Mouse (Mus musculus) kidney, postnatal 14 days (tissue): ENCODE results near the gene Tmem236.

Experiments used
- DNase-seq: peaks from one replicate; pipeline ENCODE4 v3.0.0; 2022; ENCODE audit warnings: mixed read lengths

The Tmem236 gene

DNA sequence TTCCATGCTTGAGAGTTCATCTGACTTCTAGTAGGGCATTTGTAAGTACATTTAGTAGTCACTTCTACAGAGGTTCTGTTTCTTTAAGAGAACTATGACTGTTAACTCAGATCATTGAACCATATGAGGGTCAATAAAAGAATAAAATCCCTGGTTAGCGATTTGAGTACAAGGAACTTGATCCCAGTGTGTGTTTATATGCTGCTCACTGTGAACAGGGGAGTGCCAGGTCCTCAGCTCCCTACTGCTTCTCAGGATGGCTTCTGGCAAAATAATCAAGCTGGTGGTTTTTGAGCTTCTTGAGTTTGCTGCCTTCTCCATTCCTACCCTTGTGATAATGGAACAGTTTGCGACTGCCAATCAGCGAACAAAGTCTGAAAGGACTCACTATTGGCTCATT, at the start of gene Tmem236:
TSS of gene Tmem236 (plus strand) at position 190 of the 400 bp plus-strand sequence.
- no peak for DNase-seq

DNA sequence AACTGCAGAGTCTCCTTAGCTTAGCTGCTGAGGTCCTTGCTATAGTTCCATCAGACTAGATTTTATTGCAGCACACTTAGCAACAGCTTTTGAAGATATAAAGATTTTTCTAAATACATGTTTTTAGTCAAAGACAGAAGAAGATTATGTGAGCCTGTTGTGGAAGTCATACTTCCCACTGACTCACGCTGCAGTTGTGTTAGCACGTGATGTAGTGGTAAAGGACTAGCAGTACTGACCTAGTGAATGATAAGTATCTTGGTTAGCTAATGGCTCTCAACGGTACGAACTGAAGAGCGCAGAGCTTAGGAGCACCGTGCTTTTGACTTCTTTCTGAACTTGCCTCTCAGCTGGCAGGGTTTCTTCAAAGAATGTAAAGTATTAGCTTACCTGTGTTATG, 47.9 kb upstream of the Tmem236 start:
- no peak for DNase-seq

DNA sequence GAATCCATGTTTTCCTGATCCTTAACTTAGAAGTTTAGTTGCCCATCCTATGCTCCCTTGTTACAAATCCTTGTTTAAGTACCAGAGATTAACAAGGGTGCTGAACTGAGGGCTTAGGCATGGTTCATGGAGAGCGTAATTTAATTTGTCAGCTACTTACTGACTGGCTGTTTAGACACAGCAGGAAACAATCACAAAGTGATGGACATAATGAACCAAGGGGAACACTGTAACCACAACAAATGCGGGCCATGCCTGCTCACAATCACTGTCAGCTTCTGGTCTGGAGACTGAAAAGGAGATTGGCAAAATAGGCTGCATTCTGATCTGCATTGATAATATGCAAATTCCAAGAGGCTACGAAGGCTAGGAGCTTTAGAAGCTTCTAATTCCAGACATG, 46.7 kb upstream of the Tmem236 start:
- no peak for DNase-seq

DNA sequence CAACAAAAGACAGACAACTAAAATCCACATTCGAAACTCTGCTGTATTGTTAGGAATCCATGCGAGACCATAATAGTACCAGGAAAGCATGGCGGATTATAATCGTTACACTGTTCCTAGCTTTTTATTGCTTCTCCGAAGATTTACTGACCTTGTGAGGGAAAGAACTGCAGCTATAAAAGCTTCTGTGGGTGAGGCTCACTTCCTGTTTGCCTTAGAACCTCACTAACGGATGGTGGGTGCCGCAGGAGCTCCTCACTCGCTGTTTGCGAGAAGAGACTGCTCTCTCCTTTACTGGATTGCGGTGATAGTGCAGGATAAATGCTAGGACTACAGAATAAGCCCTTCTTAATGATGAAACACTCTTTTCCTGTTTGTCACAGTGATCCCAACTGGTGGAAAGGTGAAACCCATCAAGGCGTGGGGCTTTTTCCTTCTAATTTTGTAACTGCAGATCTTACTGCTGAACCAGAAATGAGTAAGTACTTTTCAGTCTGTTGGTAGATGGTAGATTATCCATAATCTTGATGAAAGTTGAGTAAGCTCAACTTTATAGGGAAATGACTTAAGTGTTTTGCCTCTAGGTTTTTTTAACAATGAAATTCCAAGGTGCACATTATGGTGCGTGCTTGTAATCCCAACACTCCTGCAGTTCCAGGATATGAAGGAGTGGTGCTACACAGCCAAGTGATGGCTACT, 43.5 kb upstream of the Tmem236 start:
- DNase-seq = no peak

DNA sequence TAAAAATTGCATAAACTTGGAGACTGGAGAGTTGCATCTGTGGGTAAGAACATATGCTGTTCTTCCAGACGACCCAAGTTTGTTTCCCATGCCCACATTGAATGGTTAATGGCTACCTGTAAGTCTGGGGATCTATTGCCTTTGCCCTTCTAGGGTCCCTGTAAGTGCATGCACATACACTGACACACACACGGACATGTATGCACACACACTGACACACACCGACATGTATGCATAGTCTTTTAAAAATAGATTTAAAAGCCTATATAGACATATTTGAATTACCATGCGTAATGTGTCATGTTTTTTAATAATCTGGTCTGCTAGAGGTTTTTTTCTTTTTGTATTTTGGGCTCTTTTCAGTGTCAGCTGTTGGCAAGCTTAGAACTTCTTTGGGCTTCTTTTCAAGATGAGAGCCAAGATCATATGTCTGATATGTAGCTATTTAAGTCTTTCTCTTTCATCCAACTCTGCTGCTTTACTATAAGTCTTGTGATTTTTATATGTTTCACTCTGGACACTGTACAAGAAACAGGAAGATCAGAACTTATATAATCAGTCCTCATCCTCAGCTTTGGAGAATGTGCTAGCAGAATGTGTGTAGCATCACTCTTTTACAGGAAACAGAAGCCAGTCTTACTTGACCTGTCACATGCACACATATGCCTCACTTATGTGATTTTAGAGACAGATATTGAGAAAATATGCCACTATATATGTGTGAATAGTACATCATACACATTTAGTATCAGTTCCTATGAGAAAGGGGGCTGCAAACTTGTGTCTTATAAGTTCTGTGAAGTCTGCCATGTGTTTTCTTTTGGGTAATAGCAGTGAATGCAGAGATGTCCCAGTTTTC, 41.6 kb upstream of the Tmem236 start:
- no peak for DNase-seq

DNA sequence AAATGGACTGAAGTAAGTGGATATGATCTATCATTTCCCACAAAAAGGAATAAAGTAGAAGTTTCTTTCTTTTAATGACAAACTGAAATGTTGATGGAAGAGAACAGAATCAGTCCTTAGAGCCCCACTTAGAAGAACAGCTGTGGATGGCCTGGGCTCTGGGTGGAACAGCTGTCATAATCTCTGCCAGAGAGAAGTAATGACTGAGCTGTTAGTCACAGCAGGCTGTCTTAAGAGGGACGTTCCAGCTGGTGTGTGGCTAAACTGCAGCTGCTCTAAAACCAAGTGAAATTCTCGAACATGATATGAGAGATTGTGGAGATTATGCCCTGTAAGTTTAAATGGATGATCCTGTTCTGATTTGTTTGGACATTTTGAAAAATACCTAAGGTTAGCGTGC, 37.4 kb upstream of the Tmem236 start:
- peak; percentile 27 for DNase-seq

DNA sequence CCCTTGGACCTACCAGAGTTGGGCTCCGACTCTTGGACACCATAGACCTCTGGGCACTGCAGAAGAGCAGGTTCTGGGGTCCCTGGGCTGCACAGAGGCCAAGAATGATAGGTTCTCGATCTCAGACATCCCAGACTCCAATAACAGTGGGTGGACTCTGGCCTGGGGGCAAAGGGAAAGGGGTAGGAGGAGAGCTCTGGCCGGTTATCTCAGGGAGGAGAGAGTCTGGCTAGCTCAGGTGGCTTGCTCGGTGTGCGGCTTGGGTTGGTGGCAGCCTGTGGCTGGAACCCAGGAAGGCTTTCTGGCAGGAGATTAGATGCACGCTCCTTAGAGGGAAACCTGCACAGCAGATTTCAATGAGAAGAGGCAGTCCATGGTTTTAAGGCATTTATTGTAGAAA, 34.7 kb upstream of the Tmem236 start:
- no peak for DNase-seq

DNA sequence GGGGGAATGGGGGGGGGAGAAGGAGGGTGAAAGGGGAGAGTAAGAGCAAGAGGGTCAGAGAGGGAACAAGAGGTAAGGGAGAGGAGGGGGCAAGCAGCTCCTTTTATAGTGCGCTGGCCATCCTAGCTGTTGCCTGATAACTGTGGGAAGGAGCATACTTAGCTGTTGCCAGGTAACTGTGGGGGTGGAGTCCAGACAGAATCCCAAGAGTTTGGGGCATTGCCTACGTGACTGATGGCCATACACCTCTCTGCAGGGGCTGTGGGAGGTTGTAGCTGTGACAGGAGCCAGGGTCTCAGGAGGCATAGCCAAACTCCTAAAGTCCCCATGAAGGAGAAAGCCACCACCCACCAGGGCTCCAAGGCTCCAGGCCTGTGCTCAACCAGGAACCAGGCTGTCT, 34.3 kb upstream of the Tmem236 start:
- DNase-seq = no peak

DNA sequence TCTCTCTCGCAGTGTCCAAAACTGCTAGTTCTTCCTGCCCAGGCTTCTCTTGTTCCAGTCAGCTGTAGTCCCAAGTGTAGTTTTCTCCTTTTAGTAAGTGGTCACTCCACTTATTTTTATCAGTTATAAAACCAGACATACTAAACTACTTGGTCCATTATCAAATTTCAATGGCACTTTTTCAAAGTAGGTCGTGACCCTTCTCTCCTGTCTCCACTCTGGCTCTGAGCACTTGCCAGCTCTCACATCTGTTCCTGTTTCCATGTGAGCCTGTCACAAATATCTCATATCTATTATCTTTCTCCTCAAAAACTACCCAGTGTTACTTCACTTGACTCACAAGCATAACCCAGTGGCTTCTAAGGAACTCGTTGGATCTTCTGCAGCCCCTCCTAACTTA, 29.0 kb upstream of the Tmem236 start:
- no peak for DNase-seq

DNA sequence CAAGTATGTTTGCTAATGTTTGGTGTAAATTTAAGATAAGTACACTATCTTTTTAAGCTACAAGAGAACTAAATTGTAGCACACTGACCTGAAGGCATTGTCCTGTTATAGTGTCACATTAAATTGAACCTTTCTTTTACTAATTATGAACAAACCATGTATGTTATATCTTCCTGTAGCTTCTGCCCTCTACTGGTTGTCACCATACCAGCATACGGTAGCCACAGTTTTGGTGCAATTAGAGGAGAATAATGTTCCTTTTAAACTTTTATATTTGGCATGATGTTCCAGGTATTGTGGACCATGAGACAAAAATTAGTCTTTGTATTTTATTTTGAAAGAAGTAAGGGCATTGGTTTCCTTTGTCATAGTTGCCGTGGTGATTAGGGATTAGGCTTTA, 27.4 kb upstream of the Tmem236 start:
- DNase-seq = no peak

DNA sequence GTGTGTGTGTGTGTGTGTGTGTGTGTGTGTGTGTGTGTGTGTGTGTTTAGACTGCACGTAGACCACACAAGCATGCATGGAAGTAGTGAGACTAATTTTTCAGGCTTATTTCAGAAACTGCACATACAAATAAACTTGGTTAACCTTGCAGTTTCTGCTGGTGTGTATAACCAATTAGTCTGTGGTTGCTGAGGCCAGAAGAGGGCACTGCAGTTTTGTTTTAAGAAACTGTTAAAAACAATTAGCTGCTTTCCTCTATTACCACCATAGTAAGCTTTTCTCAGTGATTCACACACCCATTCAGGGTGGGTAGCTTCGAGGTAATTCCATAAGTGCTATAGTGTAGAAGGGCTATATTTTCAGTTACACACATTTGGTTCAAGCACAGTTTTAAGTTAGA, 23.5 kb upstream of the Tmem236 start:
- DNase-seq = no peak

DNA sequence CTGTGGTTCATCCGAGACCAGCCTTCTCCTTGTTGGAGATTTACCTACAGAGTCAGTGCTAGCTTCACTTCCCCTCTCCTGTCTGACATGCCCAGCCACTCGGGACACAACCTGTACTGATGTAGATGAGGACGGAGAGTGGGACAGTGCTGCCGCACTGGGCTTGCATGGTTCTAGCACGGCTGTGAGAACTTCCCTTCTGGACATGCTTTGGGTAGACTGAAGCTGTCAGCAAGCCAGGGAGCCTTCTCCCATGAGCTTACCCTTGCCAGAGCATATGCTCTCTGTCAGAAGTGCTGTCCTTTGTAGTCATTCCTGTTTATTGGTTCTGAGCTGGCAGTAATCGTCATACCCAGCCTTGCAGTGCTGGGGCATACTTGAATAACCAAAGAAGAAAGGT, 22.5 kb upstream of the Tmem236 start:
- no peak for DNase-seq

DNA sequence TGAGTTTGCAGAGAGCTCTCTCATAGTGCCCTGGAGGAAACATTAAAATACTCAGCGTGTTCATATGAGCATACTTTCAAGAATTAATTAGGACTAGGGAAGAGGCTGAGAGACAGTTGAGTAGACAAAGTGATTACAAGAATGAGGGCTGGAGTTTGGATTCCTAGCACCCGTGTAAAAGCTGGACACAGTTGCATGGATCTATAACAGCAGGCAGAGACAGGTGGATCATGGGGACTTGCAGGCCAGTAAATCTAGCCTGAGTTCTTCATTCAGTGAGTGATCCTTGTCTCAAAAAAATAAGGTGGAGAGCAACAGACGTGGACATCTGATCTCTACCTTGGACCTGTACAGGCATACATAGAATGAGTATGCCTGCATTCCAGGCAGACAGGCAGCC, 15.3 kb upstream of the Tmem236 start:
- DNase-seq = no peak

DNA sequence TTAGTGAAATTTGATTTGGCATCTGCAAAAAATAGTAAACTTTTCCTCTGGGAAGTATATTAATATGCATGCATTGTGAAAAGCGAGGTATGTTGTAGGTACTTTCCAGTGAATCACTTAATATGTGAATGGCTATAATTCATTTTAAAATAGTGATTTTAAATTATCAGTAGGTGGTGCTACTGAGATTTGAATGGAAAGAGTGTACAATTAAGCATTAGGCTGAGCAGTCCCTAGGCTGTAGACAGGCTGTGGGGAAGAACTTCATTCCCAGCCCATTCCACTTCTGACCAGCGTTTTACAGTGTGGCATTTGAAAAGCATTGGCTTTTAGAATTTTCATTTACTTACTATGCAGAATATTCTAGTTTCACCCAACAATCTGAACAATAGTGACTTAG, 14.6 kb upstream of the Tmem236 start:
- no peak for DNase-seq

DNA sequence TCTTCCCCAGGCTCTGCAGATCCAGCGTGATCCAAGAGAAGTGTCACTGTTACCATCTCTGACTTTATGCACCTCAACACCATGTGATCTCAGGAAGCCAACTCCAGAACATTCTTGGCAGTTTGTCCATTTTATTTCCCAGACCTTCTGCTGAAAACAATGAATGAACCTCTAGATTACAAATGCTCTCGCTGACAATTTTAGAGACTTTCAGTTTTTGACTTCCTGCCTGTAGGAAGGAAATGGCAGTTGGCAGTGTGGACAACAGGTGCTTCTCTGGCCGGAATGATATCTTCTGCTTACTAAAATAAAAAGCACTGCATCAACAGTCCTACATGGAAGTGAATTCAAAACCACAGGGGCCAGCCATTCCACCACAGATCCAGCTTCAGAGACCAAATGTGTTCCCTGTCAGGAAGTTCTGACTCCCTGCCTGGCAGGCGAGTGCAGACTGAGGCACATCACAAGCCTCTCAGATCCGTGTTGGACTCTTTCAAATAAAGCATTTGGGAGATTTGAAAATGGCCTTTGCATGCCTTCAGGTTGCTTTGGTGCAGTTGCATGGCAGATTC, 9.8 kb upstream of the Tmem236 start:
- peak; percentile 30 for DNase-seq

DNA sequence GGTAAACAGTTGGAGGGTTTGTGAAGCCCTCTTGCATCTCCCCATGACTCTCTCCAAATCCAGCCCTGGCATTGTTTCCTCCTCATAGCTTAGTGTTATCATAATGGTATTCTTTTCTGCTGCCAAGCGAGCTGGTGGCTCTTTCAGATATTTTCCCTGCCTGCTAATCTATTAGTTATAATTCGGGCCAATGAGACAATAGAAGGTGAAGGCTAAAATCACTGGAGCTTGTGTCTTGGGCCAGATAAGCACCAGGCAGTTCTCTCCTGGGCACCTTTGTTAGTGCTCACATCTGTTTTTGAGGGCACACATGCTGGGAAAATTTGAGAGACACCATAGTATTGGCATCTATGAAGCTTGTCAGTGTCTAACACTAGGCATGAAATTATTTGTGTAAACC, 9.3 kb upstream of the Tmem236 start:
- DNase-seq = no peak

DNA sequence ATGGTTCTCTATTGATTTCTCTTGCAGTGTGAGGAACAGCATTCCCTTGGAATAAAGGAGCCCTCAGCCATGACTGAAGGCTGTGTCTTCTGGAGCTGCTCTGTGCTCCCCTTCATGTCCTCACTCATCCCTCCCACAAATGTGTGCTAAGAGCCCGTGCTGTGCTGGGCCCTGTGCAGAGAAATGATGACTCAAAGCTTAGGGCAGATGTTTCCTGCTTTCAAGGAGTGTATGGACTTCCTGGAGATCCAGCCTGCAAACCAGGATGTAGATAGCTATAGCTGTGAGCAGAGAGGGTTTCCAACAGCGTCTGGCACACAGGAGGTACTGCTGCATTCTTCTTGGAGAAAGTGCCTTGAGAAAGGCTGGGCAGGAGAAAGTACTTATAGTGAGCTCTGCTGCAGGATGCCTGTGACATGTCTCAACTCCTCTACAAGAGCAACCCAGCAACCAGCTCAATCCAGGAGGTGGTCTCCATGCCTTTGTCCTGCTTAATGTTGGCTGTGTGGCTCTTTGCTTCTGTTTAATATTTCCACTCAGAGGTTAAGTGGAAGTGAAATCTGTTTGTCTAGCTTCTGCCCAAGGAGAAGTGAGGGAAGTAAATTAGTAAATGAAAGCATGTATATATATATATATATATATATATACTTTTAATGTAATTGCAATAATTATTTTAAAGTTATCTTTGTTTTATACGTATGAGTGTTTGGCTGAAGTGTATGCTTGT, 8.5 kb upstream of the Tmem236 start:
- peak; percentile 21 for DNase-seq

DNA sequence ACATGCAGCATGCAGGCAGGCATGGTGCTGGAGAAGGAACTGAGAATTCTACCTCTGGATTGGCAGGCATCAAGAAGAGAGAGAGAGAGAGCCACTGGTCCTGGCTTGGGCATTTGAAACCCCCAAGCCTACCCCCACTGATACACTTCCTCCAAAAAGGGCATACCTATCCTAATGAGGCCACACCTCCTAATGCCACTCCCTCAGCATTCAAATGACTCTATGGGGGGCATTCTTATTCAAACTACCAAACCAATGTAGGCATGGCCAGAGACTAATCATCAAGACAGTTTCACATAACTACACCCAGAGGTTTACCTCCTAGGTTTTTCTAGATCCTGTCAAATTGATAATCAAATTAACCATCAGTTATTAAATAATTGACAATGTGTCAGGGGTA, 6.6 kb upstream of the Tmem236 start:
- no peak for DNase-seq

DNA sequence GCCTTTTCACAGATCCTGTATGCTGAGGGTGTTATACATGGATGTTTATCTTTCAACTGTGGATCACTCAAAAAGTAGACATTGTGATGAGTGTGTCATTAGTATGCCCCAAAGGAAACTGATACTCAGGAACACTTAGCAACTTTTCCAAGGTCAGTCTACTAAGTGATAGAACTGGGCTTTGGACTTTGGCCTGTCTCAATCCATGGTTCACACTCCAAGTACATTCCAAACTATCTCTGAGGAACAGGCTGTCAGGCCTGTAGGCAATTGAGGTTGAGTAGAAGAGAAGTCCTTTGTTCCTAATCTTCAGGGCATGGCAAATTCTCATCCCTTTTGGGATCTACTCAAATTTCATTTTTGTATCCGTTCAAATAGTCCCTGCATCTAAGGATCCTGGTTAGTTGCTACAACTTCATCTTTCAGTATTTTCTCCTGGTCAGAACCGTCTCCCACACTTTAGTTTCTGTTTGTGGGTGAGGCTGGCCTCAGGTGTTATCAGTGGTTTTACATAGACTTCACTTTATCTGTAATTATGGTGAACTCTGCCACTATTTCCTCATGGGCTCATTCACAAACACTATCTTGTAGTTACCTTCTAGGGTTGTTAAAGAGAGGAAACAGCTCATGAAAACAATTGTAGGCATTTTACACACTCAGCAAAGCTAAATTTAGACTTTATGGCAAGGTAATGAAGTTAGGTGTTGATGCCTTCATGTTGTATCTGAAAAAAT, 2.3 kb downstream of the Tmem236 start:
- DNase-seq = no peak

DNA sequence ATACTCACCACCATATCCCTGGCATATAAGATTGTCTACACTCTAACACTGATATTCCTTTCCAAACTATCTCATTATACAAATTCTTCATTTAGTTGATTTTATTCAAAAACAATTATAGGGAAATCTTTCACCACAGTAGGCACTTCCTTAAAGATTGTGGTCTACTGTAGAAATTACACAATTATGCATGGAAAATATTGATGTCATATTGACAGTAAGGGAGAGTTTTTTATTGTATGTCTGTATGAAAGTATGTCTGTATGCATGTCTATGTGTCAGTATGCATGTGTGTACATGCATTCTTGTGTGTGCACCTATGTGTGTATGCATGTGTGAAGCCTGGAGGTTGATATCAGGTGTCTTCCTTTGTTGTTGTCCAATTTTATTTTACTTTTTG, 10.1 kb downstream of the Tmem236 start:
- no peak for DNase-seq

DNA sequence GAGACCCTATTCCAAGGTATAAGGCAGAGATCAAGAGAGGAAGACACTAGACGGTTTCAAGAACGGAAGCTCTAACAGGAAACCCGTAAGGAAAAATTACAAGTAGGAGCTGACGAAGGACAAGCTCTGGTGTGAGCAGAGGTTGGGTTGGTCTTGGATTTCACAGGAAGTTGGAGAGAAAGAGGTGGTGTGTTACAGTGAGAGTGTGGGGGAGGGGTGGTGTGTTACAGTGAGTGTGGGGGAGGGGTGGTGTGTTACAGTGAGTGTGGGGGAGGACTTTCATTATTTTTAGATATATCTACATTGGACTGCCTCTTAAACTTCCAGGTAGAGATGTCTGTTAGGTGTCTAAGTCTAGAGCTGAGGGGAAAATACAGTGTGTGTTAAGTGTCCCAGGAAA, 16.4 kb downstream of the Tmem236 start:
- DNase-seq = no peak

DNA sequence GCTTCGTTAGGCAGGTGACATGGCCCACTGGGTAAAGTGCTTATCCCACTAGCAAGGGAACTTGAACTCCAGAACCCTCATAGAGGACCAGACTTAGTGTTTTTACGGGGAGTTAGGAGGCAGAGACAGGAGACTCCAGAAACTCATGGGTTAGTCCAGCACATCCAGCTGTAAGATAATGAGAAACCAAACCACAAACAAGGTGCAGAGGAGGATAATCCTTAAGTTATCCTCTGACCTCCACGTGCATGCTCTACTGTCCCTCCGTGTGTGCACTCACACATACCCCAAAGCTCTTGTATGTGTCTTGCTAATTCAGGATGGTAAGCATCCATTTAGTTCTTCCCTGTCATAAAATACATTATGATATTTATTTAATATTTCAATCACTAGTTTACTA, 17.3 kb downstream of the Tmem236 start:
- no peak for DNase-seq

DNA sequence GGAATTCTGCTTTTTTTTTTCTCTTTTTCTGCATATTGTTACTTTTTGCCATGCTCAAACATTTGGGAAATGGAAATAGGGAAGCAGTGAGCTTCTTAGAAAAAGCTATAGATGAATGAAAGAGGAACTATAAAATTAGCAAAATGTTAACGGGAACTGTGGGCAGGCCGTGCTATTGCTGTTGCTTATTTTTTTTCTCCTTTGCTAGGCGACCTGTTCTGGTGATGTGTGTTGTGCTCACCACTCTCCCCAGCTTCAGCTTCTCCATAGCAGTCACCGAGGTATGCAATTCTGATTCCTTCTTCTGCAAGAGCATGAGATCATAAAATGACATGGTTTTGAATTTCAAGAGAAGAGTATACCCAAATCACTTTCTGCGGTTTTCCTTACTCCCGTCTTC, 17.7 kb downstream of the Tmem236 start:
- DNase-seq = no peak
